Mouse (Mus musculus) forebrain, embryonic 11.5 days (tissue): ENCODE data around the gene Map4k4. TPM values are rescaled to one million over a fixed set of nuclear protein-coding genes. Genes with fewer than 3 reads are reported as not detected.

ENCODE experiments used
- ATAC-seq: fragments of 200-750 bp; cut with Nextera tagmentation; replicated peaks from 2 replicates; pipeline ENCODE4 v1.8.0; 2017; ENCODE audit warnings: moderate TSS enrichment; ENCODE audit not compliant: low FRiP score
- DNase-seq: peaks from one replicate; pipeline ENCODE4 v3.0.0-alpha.2; 2017; ENCODE audit warnings: low spot score
- H3K27ac ChIP-seq: fragments of 300-500 bp; sonication (generic); 2 replicates; pipeline ENCODE4 v1.5.1; 2014; ENCODE audit warnings: low read depth, low read length
- H3K27me3 ChIP-seq: fragments of 300-500 bp; sonication (generic); 2 replicates; pipeline ENCODE4 v1.6.1; 2014; ENCODE audit warnings: mild to moderate bottlenecking, low read length, mixed read lengths; ENCODE audit not compliant: control insufficient read depth, insufficient read depth
- H3K36me3 ChIP-seq: fragments of 300-500 bp; sonication (generic); 2 replicates; pipeline ENCODE4 v1.6.1; 2014; ENCODE audit warnings: mild to moderate bottlenecking, low read length, moderate library complexity, mixed read lengths; ENCODE audit not compliant: control insufficient read depth, insufficient read depth
- H3K4me1 ChIP-seq: fragments of 300-500 bp; sonication (generic); replicated peaks from 2 replicates; pipeline ENCODE4 v1.6.1; 2014; ENCODE audit warnings: low read length, mixed read lengths; ENCODE audit not compliant: control insufficient read depth, insufficient read depth
- H3K4me2 ChIP-seq: fragments of 300-500 bp; sonication (generic); 2 replicates; pipeline ENCODE4 v1.6.1; 2014; ENCODE audit warnings: low read depth, mild to moderate bottlenecking, low read length, moderate library complexity, mixed read lengths; ENCODE audit not compliant: severe bottlenecking
- H3K4me3 ChIP-seq: fragments of 300-500 bp; sonication (generic); 2 replicates; pipeline ENCODE4 v1.5.1; 2014; ENCODE audit warnings: low read depth, low read length
- H3K9ac ChIP-seq: fragments of 300-500 bp; sonication (generic); 2 replicates; pipeline ENCODE4 v1.6.1; 2014; ENCODE audit warnings: low read length
- H3K9me3 ChIP-seq: fragments of 300-500 bp; sonication (generic); 2 replicates; pipeline ENCODE4 v1.6.1; 2016; ENCODE audit warnings: low read length, mixed read lengths; ENCODE audit not compliant: control insufficient read depth
- WGBS: fragments of 180-500 bp; shearing (Covaris S2); extraction: QIAGEN DNeasy Blood & Tissue Kit; methylation state at CpG from one replicate; pipeline ENCODE4 v1.1.7; 2014; 5-methylcytosine and 5-hydroxymethylcytosine counted together
- polyA plus RNA-seq: library from polyadenylated mRNA; unstranded; fragments of >200 nt; fragmentation: Nextera tagmentation; extraction: Ambion mirVana; gene quantifications from 2 replicates; pipeline ENCODE4 v1.2.1, GENCODE M21; 2014

Gene Map4k4
- polyA plus RNA-seq, 1 experiment from 2014 or later: 52.4 TPM

DNA sequence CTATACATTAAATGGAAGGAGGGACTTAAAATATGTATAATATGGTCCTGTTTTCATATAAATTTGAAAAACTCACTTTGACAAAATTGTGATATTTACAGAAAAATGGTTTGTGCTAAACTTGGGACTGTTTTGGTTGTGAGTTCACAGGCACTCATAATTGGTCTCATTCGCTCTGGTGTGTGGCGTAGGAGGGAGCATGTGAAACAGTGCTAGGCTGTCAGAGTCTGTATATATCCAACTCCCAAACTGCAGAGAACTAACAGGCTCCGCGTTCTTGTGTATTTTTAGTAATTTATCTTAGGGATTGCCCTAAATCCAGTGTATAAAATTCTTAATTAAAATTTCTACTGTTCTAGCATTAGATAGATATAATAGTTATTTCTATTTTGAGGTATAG, 120.9 kb downstream of the Map4k4 start:
- H3K36me3 ChIP-seq: peaks cover 34% of the 10 kb centered on the region
- ATAC-seq (no peak), DNase-seq (no peak)
- H3K4me3 ChIP-seq: no peak overlapping the region
- no peaks in the 10 kb centered on the region for H3K9me3 ChIP-seq
- H3K27me3 ChIP-seq: no peaks in the 10 kb centered on the region
- H3K4me2 ChIP-seq: no peak overlapping the region
- no peak overlapping the region for H3K27ac ChIP-seq
- H3K4me1 ChIP-seq: no peaks in the 10 kb centered on the region
- 97% methylated on average over 4 of the region's 4 CpGs for WGBS
- H3K9ac ChIP-seq: no peak overlapping the region

GRCm38 (mm10) chr1:40022472-40023135, 121.9 kb downstream of the Map4k4 start:
- H3K36me3 ChIP-seq: peaks cover 34% of the 10 kb centered on the region

GRCm38 (mm10) chr1:40023206-40023605, 122.5 kb downstream of the Map4k4 start:
- no peaks in the 10 kb centered on the region for H3K27me3 ChIP-seq
- no peaks in the 10 kb centered on the region for H3K4me1 ChIP-seq
- peaks cover 34% of the 10 kb centered on the region for H3K36me3 ChIP-seq
- no peak overlapping the region for H3K4me3 ChIP-seq
- WGBS: 94% methylated on average over 15 of the region's 15 CpGs
- no peaks in the 10 kb centered on the region for H3K9me3 ChIP-seq
- DNase-seq (no peak), ATAC-seq (no peak)
- no peak overlapping the region for H3K4me2 ChIP-seq
- H3K27ac ChIP-seq: no peak overlapping the region
- no peak overlapping the region for H3K9ac ChIP-seq

More at GRCm38 (mm10) chr1:40022472-40023135, 121.9 kb downstream of the Map4k4 start:
- WGBS: 94% methylated on average over 9 of the region's 9 CpGs
- Histone ChIP-seq H3K4me2 (no peak overlapping the region), H3K9ac (no peak overlapping the region), H3K9me3 (no peaks in the 10 kb centered on the region), H3K27me3 (no peaks in the 10 kb centered on the region), H3K4me3 (no peak overlapping the region), H3K4me1 (no peaks in the 10 kb centered on the region), H3K27ac (no peak overlapping the region)
- DNase-seq (no peak), ATAC-seq (no peak)

DNA sequence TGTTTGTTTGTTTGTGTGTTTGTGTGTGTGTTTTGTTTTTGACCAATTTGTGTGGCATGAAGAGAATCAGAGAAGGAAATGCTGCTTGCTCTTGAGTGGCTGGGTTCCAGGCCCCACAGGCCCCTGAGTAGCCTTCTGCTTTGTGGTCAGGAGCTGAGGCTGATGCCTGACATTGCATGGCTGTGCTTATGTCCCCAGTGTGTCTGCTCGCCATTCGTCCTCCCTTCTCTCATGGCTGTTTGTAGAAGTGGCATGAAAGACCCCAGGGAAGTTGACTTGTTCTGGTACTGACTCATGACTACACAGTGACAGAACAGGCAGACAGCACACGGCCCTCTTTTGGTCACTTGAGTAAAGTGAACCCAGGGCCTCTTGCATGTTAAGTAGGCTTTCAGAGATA, 123.0 kb downstream of the Map4k4 start:
- ATAC-seq (no peak), DNase-seq (no peak)
- Histone ChIP-seq H3K4me1 (no peaks in the 10 kb centered on the region), H3K9ac (no peak overlapping the region), H3K9me3 (no peaks in the 10 kb centered on the region), H3K27ac (no peak overlapping the region), H3K27me3 (no peaks in the 10 kb centered on the region), H3K4me2 (no peak overlapping the region), H3K36me3 (peaks cover 34% of the 10 kb centered on the region), H3K4me3 (no peak overlapping the region)
- WGBS: 71% methylated on average over 3 of the region's 3 CpGs

- DNase-seq (no peak), ATAC-seq (no peak)
- no peaks in the 10 kb centered on the region for H3K9me3 ChIP-seq
- no peak overlapping the region for H3K9ac ChIP-seq
- no peak overlapping the region for H3K27ac ChIP-seq
- no peak overlapping the region for H3K4me3 ChIP-seq
- H3K4me2 ChIP-seq: no peak overlapping the region
- no peaks in the 10 kb centered on the region for H3K27me3 ChIP-seq
- H3K4me1 ChIP-seq: no peaks in the 10 kb centered on the region
- H3K36me3 ChIP-seq: peaks cover 32% of the 10 kb centered on the region
- 93% methylated on average over 27 of the region's 27 CpGs for WGBS
These were observed 124.0 kb downstream of the Map4k4 start for GRCm38 (mm10) chr1:40024554-40025320.

DNA sequence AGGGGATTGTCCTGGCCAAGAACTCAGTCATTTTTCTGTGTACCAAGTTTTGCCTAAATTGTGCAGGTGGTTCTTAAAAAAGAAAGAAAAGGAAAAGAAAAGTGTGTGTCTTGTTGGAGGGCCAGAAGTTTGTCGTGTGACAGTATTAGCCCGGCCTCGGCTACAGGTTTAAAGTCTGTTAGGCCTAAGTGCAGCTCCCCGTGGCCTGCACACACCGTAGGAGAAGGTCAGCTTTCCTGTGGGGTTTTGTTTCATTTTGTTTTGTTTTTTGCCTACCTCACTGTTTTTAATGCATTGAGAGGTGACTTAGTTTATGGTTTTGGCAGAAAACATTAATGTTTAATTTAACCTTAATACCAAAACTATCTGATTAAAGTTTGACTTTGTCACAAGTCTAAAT, 124.7 kb downstream of the Map4k4 start:
- no peak overlapping the region for H3K4me3 ChIP-seq
- H3K4me1 ChIP-seq: no peaks in the 10 kb centered on the region
- H3K9ac ChIP-seq: no peak overlapping the region
- no peak overlapping the region for H3K27ac ChIP-seq
- no peaks in the 10 kb centered on the region for H3K9me3 ChIP-seq
- ATAC-seq (no peak), DNase-seq (no peak)
- H3K36me3 ChIP-seq: peaks cover 26% of the 10 kb centered on the region
- no peak overlapping the region for H3K4me2 ChIP-seq
- H3K27me3 ChIP-seq: no peaks in the 10 kb centered on the region
- 90% methylated on average over 5 of the region's 5 CpGs for WGBS

GRCm38 (mm10) chr1:40027116-40027620, 126.5 kb downstream of the Map4k4 start:
- DNase-seq (no peak), ATAC-seq (no peak)
- Histone ChIP-seq H3K4me1 (no peaks in the 10 kb centered on the region), H3K4me2 (no peak overlapping the region), H3K9ac (no peak overlapping the region), H3K27ac (no peak overlapping the region), H3K4me3 (no peak overlapping the region), H3K27me3 (no peaks in the 10 kb centered on the region), H3K9me3 (no peaks in the 10 kb centered on the region), H3K36me3 (peaks cover 19% of the 10 kb centered on the region)
- 85% methylated on average over 7 of the region's 7 CpGs for WGBS

DNA sequence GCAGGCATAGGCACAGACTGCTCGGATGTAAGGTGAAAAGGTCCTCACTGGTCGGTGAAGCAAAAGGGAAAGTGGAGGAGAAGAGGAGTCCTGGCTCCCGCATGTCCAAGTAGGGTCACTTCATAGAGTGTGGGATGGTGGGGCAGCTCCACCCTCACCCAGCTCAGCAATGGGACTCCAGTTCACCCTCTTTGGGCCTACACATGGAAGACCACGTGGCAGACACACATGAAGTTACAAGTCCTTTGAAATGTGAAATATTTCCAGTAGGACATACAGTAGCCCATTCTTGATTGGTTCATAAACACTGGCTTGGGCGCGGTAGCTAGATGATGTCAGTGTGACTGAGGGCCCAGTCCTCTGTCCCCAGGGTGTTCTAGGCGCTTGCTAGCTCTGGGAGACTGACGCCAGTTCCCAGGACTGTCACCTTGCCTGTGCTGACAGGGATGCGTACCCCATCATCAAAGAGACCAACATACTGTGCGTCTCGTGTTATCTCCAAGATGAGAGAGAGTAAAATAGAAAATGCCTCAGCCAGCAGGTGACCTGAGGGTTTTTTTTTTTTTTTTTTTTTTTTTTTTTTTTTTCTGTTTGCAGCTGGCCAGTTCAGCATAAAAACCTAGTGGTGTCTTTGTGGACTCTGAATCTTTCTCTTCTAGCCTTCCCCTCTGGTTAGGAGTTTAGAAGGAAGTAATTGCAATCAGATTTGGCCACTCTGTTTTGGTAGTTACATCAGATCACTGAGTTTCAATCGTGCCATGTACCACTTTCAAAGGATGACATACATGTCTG, 127.7 kb downstream of the Map4k4 start:
- Histone ChIP-seq H3K27ac (no peak overlapping the region), H3K4me1 (no peaks in the 10 kb centered on the region), H3K36me3 (peaks cover 10% of the 10 kb centered on the region; the same call in 1 of the 2 replicates), H3K4me2 (no peak overlapping the region), H3K9ac (no peak overlapping the region), H3K27me3 (no peaks in the 10 kb centered on the region), H3K4me3 (no peak overlapping the region), H3K9me3 (no peaks in the 10 kb centered on the region)
- 90% methylated on average over 12 of the region's 12 CpGs for WGBS
- ATAC-seq: no peak
- DNase-seq: no peak
